Mouse (Mus musculus) liver, embryonic 15.5 days (tissue): ENCODE data around the gene Tnfrsf13b. TPM values are rescaled to one million over a fixed set of nuclear protein-coding genes. Genes with fewer than 3 reads are reported as not detected.
A peak's percentile ranks its signal among the peaks of the same experiment; 100 is the strongest.
"Not testable (repeated sequence)": the region's sequence is repeated elsewhere in the genome, so short reads cannot be mapped to it uniquely, and the experiment has no call there.

ENCODE experiments used
- ATAC-seq: fragments of 200-750 bp; cut with Nextera tagmentation; 2 replicates; pipeline ENCODE4 v1.8.0; 2017; ENCODE audit warnings: moderate number of reproducible peaks, mild to moderate bottlenecking, moderate library complexity; ENCODE audit not compliant: insufficient read depth
- H3K27ac ChIP-seq: fragments of 300-500 bp; sonication (generic); replicated peaks from 2 replicates; pipeline ENCODE4 v1.5.1; 2015; ENCODE audit warnings: mild to moderate bottlenecking, inconsistent platforms
- H3K27me3 ChIP-seq: fragments of 300-500 bp; sonication (generic); 2 replicates; pipeline ENCODE4 v1.6.1; 2015; ENCODE audit warnings: mild to moderate bottlenecking, inconsistent platforms
- H3K36me3 ChIP-seq: fragments of 300-500 bp; sonication (generic); replicated peaks from 2 replicates; pipeline ENCODE4 v1.6.1; 2015; ENCODE audit warnings: moderate library complexity, mild to moderate bottlenecking, inconsistent platforms
- H3K4me1 ChIP-seq: fragments of 300-500 bp; sonication (generic); replicated peaks from 2 replicates; pipeline ENCODE4 v1.6.1; 2015; ENCODE audit warnings: inconsistent platforms
- H3K4me2 ChIP-seq: fragments of 300-500 bp; sonication (generic); 2 replicates; pipeline ENCODE4 v1.6.1; 2015; ENCODE audit warnings: moderate library complexity, mild to moderate bottlenecking, inconsistent platforms
- H3K4me3 ChIP-seq: fragments of 300-500 bp; sonication (generic); replicated peaks from 2 replicates; pipeline ENCODE4 v1.5.1; 2015; ENCODE audit warnings: mild to moderate bottlenecking, inconsistent platforms
- H3K9ac ChIP-seq: fragments of 300-500 bp; sonication (generic); 2 replicates; pipeline ENCODE4 v1.6.1; 2015; ENCODE audit warnings: moderate library complexity, mild to moderate bottlenecking, inconsistent platforms
- H3K9me3 ChIP-seq: fragments of 300-500 bp; sonication (generic); replicated peaks from 2 replicates; pipeline ENCODE4 v1.6.1; 2016; ENCODE audit warnings: inconsistent platforms
- WGBS: fragments of 180-500 bp; shearing (Covaris S2); methylation state at CpG from one replicate; pipeline ENCODE4 v1.1.7; 2015; ENCODE audit warnings: mixed read lengths; ENCODE audit not compliant: insufficient replicate concordance; 5-methylcytosine and 5-hydroxymethylcytosine counted together
- polyA plus RNA-seq: library from polyadenylated mRNA; unstranded; fragments of >200 nt; fragmentation: Nextera tagmentation; extraction: Ambion mirVana; gene quantifications from 2 replicates; pipeline ENCODE4 v1.2.1, GENCODE M21; 2015

Tnfrsf13b gene
- polyA plus RNA-seq, 1 experiment from 2014 or later = 4.4 TPM

DNA sequence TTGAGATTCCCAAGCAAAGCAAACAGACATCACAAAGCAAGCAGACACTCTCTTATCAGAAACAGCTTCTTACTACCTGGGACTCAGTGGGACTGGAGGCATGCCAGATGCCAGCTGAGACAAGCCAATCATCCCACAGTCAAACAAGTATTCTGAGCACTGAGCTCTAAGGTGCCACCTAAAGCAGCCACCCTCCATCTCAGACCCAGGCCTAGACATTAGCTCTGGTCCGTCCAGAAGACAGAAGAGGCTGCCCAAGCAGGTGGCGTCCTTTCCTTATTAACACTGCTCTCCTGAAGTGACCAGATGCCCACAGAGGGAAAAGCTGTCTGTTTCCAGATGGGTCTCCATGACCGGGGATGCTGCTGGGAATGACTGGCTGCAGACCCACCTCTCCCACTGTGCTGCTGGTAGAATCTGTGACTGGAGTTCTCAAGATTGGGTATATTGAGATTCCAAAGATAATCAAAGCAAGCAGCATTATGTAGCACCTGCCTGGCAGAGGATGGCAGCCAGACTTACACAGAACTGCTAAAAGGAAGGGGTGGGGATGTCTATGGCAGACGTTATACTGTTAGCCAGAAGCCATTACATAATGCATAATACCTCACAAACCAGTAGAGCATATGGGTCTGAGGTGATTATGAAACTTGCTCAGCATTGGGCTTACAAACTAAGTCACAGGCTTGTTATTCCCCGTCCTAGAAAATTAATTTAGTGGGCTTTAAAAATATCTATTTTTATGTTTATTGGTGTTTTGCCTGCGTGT lies 23.9 kb downstream of the Tnfrsf13b start:
- ATAC-seq = no peak

GRCm38 (mm10) chr11:61155727-61156126 lies 29.2 kb downstream of the Tnfrsf13b start:
- Histone ChIP-seq H3K9me3 (no peaks in the 10 kb centered on the region), H3K27ac (no peak overlapping the region), H3K9ac (no peak overlapping the region), H3K36me3 (peaks cover 74% of the 10 kb centered on the region), H3K4me1 (0 out of 2 replicates have a peak, but pooled peaks cover 5% of the 10 kb centered on the region), H3K4me2 (no peak overlapping the region), H3K4me3 (no peak overlapping the region), H3K27me3 (no peaks in the 10 kb centered on the region)
- WGBS = 60% methylated on average over 2 of the region's 2 CpGs
- ATAC-seq = no peak

More for the DNA sequence above, 23.9 kb downstream of the Tnfrsf13b start:
- WGBS = 47% methylated on average over 6 of the region's 6 CpGs
- H3K4me1 ChIP-seq = peaks cover 13% of the 10 kb centered on the region
- peaks cover 18% of the 10 kb centered on the region for H3K27me3 ChIP-seq
- no peak overlapping the region for H3K9ac ChIP-seq
- peaks cover 31% of the 10 kb centered on the region for H3K36me3 ChIP-seq
- no peak overlapping the region for H3K4me3 ChIP-seq
- H3K4me2 ChIP-seq = no peak overlapping the region
- H3K9me3 ChIP-seq = no peaks in the 10 kb centered on the region
- no peak overlapping the region for H3K27ac ChIP-seq

DNA sequence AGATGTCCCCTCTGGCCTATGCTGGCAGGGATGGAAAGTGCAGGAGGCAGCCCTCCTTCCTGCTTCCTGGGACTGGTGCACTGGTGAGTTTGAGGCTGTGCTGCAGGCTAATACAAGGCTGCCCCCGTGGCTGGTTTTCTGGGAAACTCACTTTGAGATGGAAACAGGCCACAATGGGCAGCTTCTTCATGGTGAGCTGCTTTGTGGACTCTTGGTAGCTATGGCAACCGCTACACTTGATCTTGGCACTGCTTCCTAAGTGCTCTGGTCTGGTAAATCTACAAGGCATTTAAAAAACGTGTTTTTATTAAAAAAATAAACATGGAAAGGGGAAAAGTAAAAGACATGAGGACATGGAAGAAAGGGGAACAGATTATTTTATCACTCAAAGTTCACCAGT lies 31.6 kb downstream of the Tnfrsf13b start:
- no peaks in the 10 kb centered on the region for H3K9me3 ChIP-seq
- H3K4me2 ChIP-seq = no peak overlapping the region
- H3K36me3 ChIP-seq = peaks cover 89% of the 10 kb centered on the region
- ATAC-seq = no peak
- H3K4me3 ChIP-seq = no peak overlapping the region
- H3K27ac ChIP-seq = no peak overlapping the region
- H3K4me1 ChIP-seq = 0 out of 2 replicates have a peak, but pooled peaks cover 5% of the 10 kb centered on the region
- 64% methylated on average over 3 of the region's 3 CpGs for WGBS
- H3K9ac ChIP-seq = no peak overlapping the region
- H3K27me3 ChIP-seq = no peaks in the 10 kb centered on the region

DNA sequence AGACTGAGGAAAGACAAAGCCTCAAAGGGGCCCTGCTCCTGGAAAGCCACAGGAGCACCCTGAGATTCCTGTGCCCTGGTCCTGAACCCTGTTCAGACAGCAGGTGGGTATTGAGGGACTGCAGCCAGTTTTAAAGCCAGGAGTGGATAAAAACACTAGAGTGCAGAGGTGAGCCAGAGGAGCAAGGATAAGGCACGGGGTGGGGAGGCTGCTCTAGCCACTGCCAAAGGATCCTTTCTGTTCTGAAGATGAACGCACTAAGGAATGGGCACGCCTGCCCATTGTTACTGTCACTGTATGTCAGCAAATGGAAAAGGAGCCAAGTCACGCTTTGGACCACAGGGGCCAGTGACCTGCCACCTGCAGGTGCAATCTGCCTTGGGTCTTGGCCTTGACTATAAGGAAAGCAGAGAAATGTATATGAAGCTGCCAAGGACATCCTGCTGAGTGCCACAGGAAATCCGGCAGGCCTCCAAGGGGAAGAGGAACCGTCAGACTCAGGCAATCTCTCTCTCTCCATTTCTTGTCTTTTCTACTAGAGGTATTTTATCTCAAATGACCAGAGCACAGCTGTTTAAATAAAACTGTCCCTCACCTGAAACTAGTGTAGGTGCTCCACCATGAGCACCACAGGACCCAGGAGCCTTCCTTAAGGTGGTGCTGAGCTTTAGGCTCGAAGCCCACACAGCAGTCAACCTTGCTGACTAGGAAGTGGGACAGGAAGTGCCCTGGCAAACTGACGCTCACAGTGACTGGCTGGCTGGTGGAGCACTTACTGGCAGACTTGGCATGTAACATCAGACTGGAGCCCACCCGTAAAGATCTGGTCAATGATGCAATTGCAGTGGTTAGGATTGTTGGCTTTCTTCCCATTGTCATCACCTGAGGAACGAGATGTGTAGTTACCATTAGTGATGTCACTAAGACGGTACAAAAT lies 33.5 kb downstream of the Tnfrsf13b start:
- Histone ChIP-seq H3K9ac (no peak overlapping the region), H3K4me1 (0 out of 2 replicates have a peak, but pooled peaks cover 5% of the 10 kb centered on the region), H3K27ac (peak overlapping the region; percentile 48; the same call in 1 of the 2 replicates), H3K4me2 (no peak overlapping the region), H3K9me3 (no peaks in the 10 kb centered on the region), H3K4me3 (no peak overlapping the region), H3K36me3 (peaks cover 86% of the 10 kb centered on the region), H3K27me3 (no peaks in the 10 kb centered on the region)
- no peak for ATAC-seq
- WGBS = 39% methylated on average over 11 of the region's 11 CpGs

GRCm38 (mm10) chr11:61161121-61161520 lies 34.6 kb downstream of the Tnfrsf13b start:
- WGBS = 79% methylated on average over 13 of the region's 13 CpGs
- Histone ChIP-seq H3K9me3 (no peaks in the 10 kb centered on the region), H3K4me1 (0 out of 2 replicates have a peak, but pooled peaks cover 5% of the 10 kb centered on the region), H3K27ac (no peak overlapping the region), H3K27me3 (no peaks in the 10 kb centered on the region), H3K9ac (no peak overlapping the region), H3K4me2 (no peak overlapping the region), H3K36me3 (peaks cover 83% of the 10 kb centered on the region), H3K4me3 (no peak overlapping the region)
- no peak for ATAC-seq

- no peak for ATAC-seq
- peaks cover 81% of the 10 kb centered on the region for H3K36me3 ChIP-seq
- 85% methylated on average over 14 of the region's 14 CpGs for WGBS
These were observed 36.2 kb downstream of the Tnfrsf13b start for GRCm38 (mm10) chr11:61162776-61163175.

GRCm38 (mm10) chr11:61163341-61163740 lies 36.8 kb downstream of the Tnfrsf13b start:
- Histone ChIP-seq H3K36me3 (peaks cover 83% of the 10 kb centered on the region), H3K4me1 (0 out of 2 replicates have a peak, but pooled peaks cover 8% of the 10 kb centered on the region), H3K4me2 (no peak overlapping the region), H3K9me3 (no peaks in the 10 kb centered on the region), H3K27ac (no peak overlapping the region), H3K27me3 (no peaks in the 10 kb centered on the region), H3K9ac (no peak overlapping the region), H3K4me3 (no peak overlapping the region)
- 74% methylated on average over 3 of the region's 3 CpGs for WGBS
- ATAC-seq = no peak

More at GRCm38 (mm10) chr11:61162776-61163175, 36.2 kb downstream of the Tnfrsf13b start:
- Histone ChIP-seq H3K27ac (no peak overlapping the region), H3K9me3 (no peaks in the 10 kb centered on the region), H3K4me3 (no peak overlapping the region), H3K4me2 (no peak overlapping the region), H3K27me3 (no peaks in the 10 kb centered on the region), H3K9ac (no peak overlapping the region), H3K4me1 (0 out of 2 replicates have a peak, but pooled peaks cover 5% of the 10 kb centered on the region)

GRCm38 (mm10) chr11:61164366-61164765 lies 37.8 kb downstream of the Tnfrsf13b start:
- H3K4me1 ChIP-seq = 0 out of 2 replicates have a peak, but pooled peaks cover 9% of the 10 kb centered on the region
- ATAC-seq = no peak
- no peak overlapping the region for H3K4me2 ChIP-seq
- no peaks in the 10 kb centered on the region for H3K27me3 ChIP-seq
- no peaks in the 10 kb centered on the region for H3K9me3 ChIP-seq
- H3K36me3 ChIP-seq = peaks cover 76% of the 10 kb centered on the region
- WGBS = 85% methylated on average over 6 of the region's 6 CpGs
- H3K9ac ChIP-seq = no peak overlapping the region
- no peak overlapping the region for H3K27ac ChIP-seq
- no peak overlapping the region for H3K4me3 ChIP-seq

GRCm38 (mm10) chr11:61164881-61165280 lies 38.3 kb downstream of the Tnfrsf13b start:
- H3K9ac ChIP-seq = no peak overlapping the region
- no peak overlapping the region for H3K4me3 ChIP-seq
- H3K9me3 ChIP-seq = no peaks in the 10 kb centered on the region
- no peaks in the 10 kb centered on the region for H3K27me3 ChIP-seq
- H3K4me2 ChIP-seq = no peak overlapping the region
- no peak overlapping the region for H3K27ac ChIP-seq
- ATAC-seq = no peak
- WGBS = 78% methylated on average over 10 of the region's 10 CpGs
- H3K36me3 ChIP-seq = peaks cover 71% of the 10 kb centered on the region
- H3K4me1 ChIP-seq = 0 out of 2 replicates have a peak, but pooled peaks cover 9% of the 10 kb centered on the region

DNA sequence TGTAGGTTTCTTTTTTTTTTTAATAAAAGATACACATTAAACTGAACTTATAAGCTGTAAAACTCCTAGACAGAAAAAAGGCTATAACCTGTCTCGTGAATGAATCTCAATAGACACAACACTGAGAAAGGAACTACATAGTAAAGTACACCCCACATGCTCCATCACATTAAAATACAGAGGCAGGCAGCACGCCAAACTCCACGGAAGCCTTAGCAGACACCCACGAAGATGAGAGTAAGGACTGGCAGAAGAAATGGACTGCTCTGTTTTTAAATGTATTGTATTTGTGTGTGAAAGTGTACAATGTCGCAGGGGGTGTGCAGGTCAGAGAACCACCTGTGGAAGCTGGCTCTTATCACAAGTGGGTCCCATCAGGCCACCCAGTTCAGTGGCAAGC lies 43.6 kb downstream of the Tnfrsf13b start:
- Histone ChIP-seq H3K36me3 (peaks cover 24% of the 10 kb centered on the region), H3K27me3 (no peaks in the 10 kb centered on the region), H3K4me3 (no peak overlapping the region), H3K27ac (no peak overlapping the region), H3K9ac (no peak overlapping the region), H3K9me3 (no peaks in the 10 kb centered on the region), H3K4me2 (no peak overlapping the region), H3K4me1 (peaks cover 18% of the 10 kb centered on the region)
- no peak for ATAC-seq
- 58% methylated on average over 5 of the region's 5 CpGs for WGBS

GRCm38 (mm10) chr11:61173477-61173876 lies 46.9 kb downstream of the Tnfrsf13b start:
- H3K4me2 ChIP-seq = peak overlapping the region; percentile 99
- H3K9me3 ChIP-seq, H3K27ac ChIP-seq, ATAC-seq, H3K36me3 ChIP-seq, H3K27me3 ChIP-seq, H3K9ac ChIP-seq: not testable (repeated sequence)
- 44% methylated on average over 15 of the region's 15 CpGs for WGBS
- peaks cover 26% of the 10 kb centered on the region for H3K4me1 ChIP-seq
- peak overlapping the region; percentile 74; the same call in 1 of the 2 replicates for H3K4me3 ChIP-seq
